ENCODE assay signal across 16 mouse cellular contexts in the genomic region with DNA sequence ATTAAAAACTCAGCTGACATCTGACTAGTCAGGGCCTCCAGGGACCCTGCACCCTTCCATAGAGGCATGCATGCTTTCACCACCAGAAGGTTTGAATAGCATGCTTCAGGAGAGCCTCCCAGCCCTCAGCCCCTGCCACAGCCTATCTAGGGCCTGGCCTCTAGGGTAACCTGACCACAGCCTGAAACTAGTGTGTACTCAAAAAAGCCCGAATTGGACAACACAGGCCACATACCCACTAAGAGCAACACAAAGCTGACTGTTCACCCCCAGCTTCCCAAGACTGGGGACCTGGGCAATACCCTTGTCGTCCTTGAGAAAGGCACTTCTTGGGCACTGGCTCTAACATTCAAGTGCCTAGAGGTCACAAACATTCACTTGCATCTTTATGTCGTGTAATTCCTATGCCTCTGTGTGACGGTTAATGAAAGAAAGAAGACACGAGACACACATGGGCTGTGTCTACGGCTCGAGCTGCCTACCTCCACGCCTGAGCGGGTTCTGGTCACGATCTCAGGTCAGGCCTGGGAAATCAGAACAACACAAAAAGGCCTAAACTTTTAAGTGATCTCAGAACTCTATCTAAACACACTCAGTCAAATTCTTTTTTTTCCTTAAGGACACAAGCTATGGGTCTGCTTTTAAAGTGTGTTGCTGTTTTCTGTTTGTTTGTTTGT. TPM values are rescaled to one million over a fixed set of nuclear protein-coding genes. Genes with fewer than 3 reads are reported as not detected.
DNase-seq lines count a peak whose midpoint lies in the region; ATAC-seq and TF ChIP-seq lines count a peak whose summit lies in the region.
"Had no signal": no experiment of that assay in that cellular context is flagged by ENCODE, and none has a peak within 500 bp of the region (broad histone marks: within the 10 kb centered on the region; RNA-seq: fewer than 3 reads in every experiment).

No protein-coding gene starts in this region.

- no peak for TF ChIP-seq EP300 in heart, adult 2 months (IDR thresholded peaks at IDR 0.05; ENCODE audit: insufficient read depth, low read depth, low read length)

- peaks cover 71% of the 10 kb centered on the region for H3K36me3 ChIP-seq in heart, adult 2 months (ENCODE audit: control insufficient read depth, insufficient read depth, low read length)
- H3K36me3 ChIP-seq in kidney, embryonic 15.5 days, result no peaks in the 10 kb centered on the region
- H3K36me3 ChIP-seq in heart, embryonic 16.5 days (ENCODE audit: control insufficient read depth, insufficient read depth), result no peaks in the 10 kb centered on the region
- no peaks in the 10 kb centered on the region for H3K36me3 ChIP-seq in midbrain, embryonic 16.5 days (ENCODE audit: control insufficient read depth, insufficient read depth, low read length)
- H3K36me3 ChIP-seq: neural tube, embryonic 15.5 days had no signal

- 74% methylated on average over 10 of the region's 10 CpGs for WGBS in heart, adult 2 months
- WGBS in kidney, embryonic 15.5 days, result 37% methylated on average over 10 of the region's 10 CpGs
- 71% methylated on average over 10 of the region's 10 CpGs for WGBS in heart, embryonic 16.5 days
- 76% methylated on average over 10 of the region's 10 CpGs for WGBS in midbrain, embryonic 16.5 days

- peaks cover 17% of the 10 kb centered on the region for H3K79me2 ChIP-seq in heart, adult 2 months (replicated peaks; ENCODE audit: control insufficient read depth, insufficient read depth, low read length)

- peaks cover 58% of the 10 kb centered on the region for H3K4me1 ChIP-seq in heart, adult 2 months (ENCODE audit: control insufficient read depth, insufficient read depth, low read length)
- H3K4me1 ChIP-seq in kidney, embryonic 15.5 days, result peaks cover 64% of the 10 kb centered on the region
- H3K4me1 ChIP-seq in heart, embryonic 16.5 days (ENCODE audit: control insufficient read depth, insufficient read depth, low read length), result peaks cover 67% of the 10 kb centered on the region
- H3K4me1 ChIP-seq in midbrain, embryonic 16.5 days (ENCODE audit: control insufficient read depth, insufficient read depth, low read length), result no peaks in the 10 kb centered on the region
- H3K4me1 ChIP-seq: neural tube, embryonic 15.5 days had no signal

- no peak for TF ChIP-seq POLR2A in heart, adult 2 months (IDR thresholded peaks at IDR 0.05; ENCODE audit: insufficient read depth, low read depth, low read length)

- no peak for DNase-seq in heart, adult 2 months
- no peak for DNase-seq in heart, adult 8-10 months (ENCODE audit: low spot score)
- no peak for DNase-seq in kidney, adult 8-10 months
- DNase-seq in B cell, adult 2 months, result peak; percentile 54 to 61
- DNase-seq in cerebellum, postnatal 25 days, result no peak
- DNase-seq: cerebellum, adult 11-12 months; layer of hippocampus, postnatal 36 days; left cerebral cortex, postnatal 4 days; right cerebral cortex, adult 18-20 months had no signal

- H3K27me3 ChIP-seq in heart, adult 2 months (ENCODE audit: control insufficient read depth, insufficient read depth, low read length), result no peaks in the 10 kb centered on the region
- no peaks in the 10 kb centered on the region for H3K27me3 ChIP-seq in kidney, embryonic 15.5 days
- no peaks in the 10 kb centered on the region for H3K27me3 ChIP-seq in heart, embryonic 16.5 days (ENCODE audit: control insufficient read depth, insufficient read depth, low read length)
- H3K27me3 ChIP-seq in midbrain, embryonic 16.5 days (ENCODE audit: control insufficient read depth, insufficient read depth, low read depth, low read length), result no peaks in the 10 kb centered on the region
- H3K27me3 ChIP-seq: liver, embryonic 15.5 days; neural tube, embryonic 15.5 days had no signal

- TF ChIP-seq CTCF in heart, adult 2 months (IDR thresholded peaks at IDR 0.05), result no peak

- H3K4me2 ChIP-seq in kidney, embryonic 15.5 days, result no peak overlapping the region
- H3K4me2 ChIP-seq in heart, embryonic 16.5 days (ENCODE audit: low read depth, low read length), result no peak overlapping the region
- H3K4me2 ChIP-seq in midbrain, embryonic 16.5 days (ENCODE audit: low read length), result no peak overlapping the region
- H3K4me2 ChIP-seq: liver, embryonic 15.5 days; neural tube, embryonic 15.5 days had no signal

- H3K27ac ChIP-seq in heart, adult 2 months, result peak overlapping the region; percentile 30; the same call in 1 of the 2 replicates
- peak overlapping the region; percentile 46 for H3K27ac ChIP-seq in kidney, embryonic 15.5 days
- H3K27ac ChIP-seq in heart, embryonic 16.5 days (ENCODE audit: low read length), result peak overlapping the region; percentile 23
- H3K27ac ChIP-seq in midbrain, embryonic 16.5 days (ENCODE audit: low read length), result no peak overlapping the region
- H3K27ac ChIP-seq: liver, embryonic 15.5 days; neural tube, embryonic 15.5 days had no signal

- H3K9me3 ChIP-seq in kidney, embryonic 15.5 days (replicated peaks), result no peaks in the 10 kb centered on the region
- H3K9me3 ChIP-seq in heart, embryonic 16.5 days (replicated peaks; ENCODE audit: control insufficient read depth, low read length), result no peaks in the 10 kb centered on the region
- H3K9me3 ChIP-seq in midbrain, embryonic 16.5 days (replicated peaks; ENCODE audit: control insufficient read depth, low read length, poor library complexity, severe bottlenecking), result no peaks in the 10 kb centered on the region
- H3K9me3 ChIP-seq: liver, embryonic 15.5 days; neural tube, embryonic 15.5 days had no signal

- no peak overlapping the region for H3K9ac ChIP-seq in heart, adult 2 months (ENCODE audit: low read depth, low read length)
- H3K9ac ChIP-seq in kidney, embryonic 15.5 days, result no peak overlapping the region
- no peak overlapping the region for H3K9ac ChIP-seq in heart, embryonic 16.5 days (ENCODE audit: low read length)
- no peak overlapping the region for H3K9ac ChIP-seq in midbrain, embryonic 16.5 days (ENCODE audit: low read depth, low read length)
- H3K9ac ChIP-seq: liver, embryonic 15.5 days; neural tube, embryonic 15.5 days had no signal

- 0 out of 2 replicates have a peak, but pooled peaks have one; percentile 29 for ATAC-seq in kidney, embryonic 15.5 days (replicated peaks; ENCODE audit: low FRiP score)
- 0 out of 2 replicates have a peak, but pooled peaks have one; percentile 25 for ATAC-seq in heart, embryonic 16.5 days (replicated peaks; ENCODE audit: extremely low read depth, insufficient read depth, low FRiP score)
- ATAC-seq in midbrain, embryonic 16.5 days, result no peak
- ATAC-seq: forebrain, embryonic 16.5 days had no signal

- intact Hi-C loops in heart, adult 2 months (cut with DNase I), result no loop called here

- no peak overlapping the region for H3K4me3 ChIP-seq in heart, adult 2 months
- no peak overlapping the region for H3K4me3 ChIP-seq in kidney, embryonic 15.5 days (replicated peaks)
- no peak overlapping the region for H3K4me3 ChIP-seq in heart, embryonic 16.5 days (ENCODE audit: low read length)
- H3K4me3 ChIP-seq in midbrain, embryonic 16.5 days (ENCODE audit: low read depth, low read length), result no peak overlapping the region
- H3K4me3 ChIP-seq: erythroblast, embryonic 14.5 days; liver, embryonic 15.5 days; neural tube, embryonic 15.5 days had no signal

RNA-seq across cellular contexts. Expression of a gene that starts 14.8 kb away (rescaled TPM):
- total RNA-seq in heart, adult 2 months (2021), result 10 to 100 TPM; 56.2 to 67.1 TPM
- polyA plus RNA-seq in heart, adult 2 months (2012; rRNA removed), result 36.5 and 52.4 TPM in 2 replicates
- total RNA-seq in heart, adult 8-10 months (2022), result 10 to 100 TPM; 57.9 to 75.1 (median 64.5) TPM
- 70.2 and 71.2 TPM in 2 replicates for polyA plus RNA-seq in kidney, embryonic 15.5 days (2015; fragmentation: Nextera tagmentation; extraction: Ambion mirVana)
- 58.3 and 61.3 TPM in 2 replicates for polyA plus RNA-seq in heart, embryonic 16.5 days (2015; fragmentation: Nextera tagmentation; extraction: Ambion mirVana)
- polyA plus RNA-seq in midbrain, embryonic 16.5 days (2015; fragmentation: Nextera tagmentation; extraction: Ambion mirVana), result 9.3 and 9.8 TPM in 2 replicates

RNA-seq across cellular contexts. Expression of a gene that starts 30.6 kb away (rescaled TPM):
- total RNA-seq in heart, adult 2 months (2021), result 100 to 1,000 TPM; 177 to 180 TPM
- 18.5 and 44.9 TPM in 2 replicates for polyA plus RNA-seq in heart, adult 2 months (2012; rRNA removed)
- total RNA-seq in heart, adult 8-10 months (2022), result 100 to 1,000 TPM; 132 to 185 (median 159) TPM
- 381 and 397 TPM in 2 replicates for polyA plus RNA-seq in kidney, embryonic 15.5 days (2015; fragmentation: Nextera tagmentation; extraction: Ambion mirVana)
- polyA plus RNA-seq in heart, embryonic 16.5 days (2015; fragmentation: Nextera tagmentation; extraction: Ambion mirVana), result 139 and 182 TPM in 2 replicates
- polyA plus RNA-seq in midbrain, embryonic 16.5 days (2015; fragmentation: Nextera tagmentation; extraction: Ambion mirVana), result 169 and 217 TPM in 2 replicates

Comparison
In these comparisons a context has a peak if more than half of its experiments do, and no peak if none do; other contexts are left out.
1. DNase-seq: peak in B cell, adult 2 months (2 of 2); none in heart, adult 2 months (0 of 2), heart, adult 8-10 months (single experiment), kidney, adult 8-10 months (0 of 2) and cerebellum, postnatal 25 days (0 of 2).